ENCODE assay signal across 21 mouse cellular contexts in the genomic region with DNA sequence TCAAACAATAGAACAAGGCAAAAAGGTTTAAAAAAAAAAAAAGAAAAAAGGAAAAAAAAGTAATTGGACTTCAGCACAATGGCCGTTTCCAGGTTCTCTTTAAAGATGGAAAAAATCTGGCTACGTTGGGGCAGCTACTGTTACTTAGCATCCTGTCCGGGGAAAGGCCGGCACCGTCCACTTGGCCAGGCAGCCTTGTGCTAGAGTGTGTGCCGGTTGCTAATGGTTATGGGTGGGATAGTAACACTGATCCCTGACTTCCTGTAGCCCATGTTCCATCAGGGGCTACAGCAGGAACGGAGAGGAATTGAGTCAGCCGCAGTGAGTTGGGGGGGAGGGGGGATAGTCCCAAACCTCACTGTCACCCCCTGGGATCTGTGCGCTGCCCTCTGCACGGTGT.
A peak's percentile ranks its signal among the peaks of the same experiment; 100 is the strongest.
DNase-seq lines count a peak whose midpoint lies in the region; ATAC-seq and TF ChIP-seq lines count a peak whose summit lies in the region.
"Had no signal": no experiment of that assay in that cellular context is flagged by ENCODE, and none has a peak within 500 bp of the region (broad histone marks: within the 10 kb centered on the region; RNA-seq: fewer than 3 reads in every experiment).

No protein-coding gene starts in this region.

- peaks cover 12% of the 10 kb centered on the region for H3K36me3 ChIP-seq in heart, embryonic 10.5 days
- peaks cover 7% of the 10 kb centered on the region for H3K36me3 ChIP-seq in kidney, postnatal 0 days (ENCODE audit: insufficient read depth, low read length)
- H3K36me3 ChIP-seq in intestine, embryonic 16.5 days (ENCODE audit: control insufficient read depth, insufficient read depth, low read length) = 0 out of 2 replicates have a peak, but pooled peaks cover 3% of the 10 kb centered on the region

- no peaks in the 10 kb centered on the region for H3K9me3 ChIP-seq in heart, embryonic 10.5 days
- H3K9me3 ChIP-seq in kidney, postnatal 0 days (replicated peaks; ENCODE audit: low read length) = no peaks in the 10 kb centered on the region
- no peaks in the 10 kb centered on the region for H3K9me3 ChIP-seq in intestine, embryonic 16.5 days (ENCODE audit: control insufficient read depth, low read length)
- H3K9me3 ChIP-seq: forebrain, embryonic 10.5 days; forebrain, embryonic 15.5 days; G1E; hindbrain, embryonic 13.5 days; liver, embryonic 15.5 days had no signal

- peak overlapping the region; percentile 35 for H3K4me2 ChIP-seq in kidney, postnatal 0 days (ENCODE audit: low read length)
- H3K4me2 ChIP-seq in intestine, embryonic 16.5 days (ENCODE audit: low read depth, low read length) = no peak overlapping the region
- H3K4me2 ChIP-seq: forebrain, embryonic 15.5 days; hindbrain, embryonic 13.5 days; liver, embryonic 15.5 days; lung, embryonic 14.5 days had no signal

- intact Hi-C loops in gastrocnemius, adult 2 months (cut with DNase I) = no loop called here
- intact Hi-C loops in gastrocnemius, postnatal 14 days (cut with DNase I; ENCODE audit: low total_unique reads) = no loop called here

- H3K9ac ChIP-seq in kidney, postnatal 0 days (ENCODE audit: low read depth, low read length) = no peak overlapping the region
- no peak overlapping the region for H3K9ac ChIP-seq in intestine, embryonic 16.5 days (ENCODE audit: low read depth, low read length)
- H3K9ac ChIP-seq: forebrain, embryonic 15.5 days; hindbrain, embryonic 13.5 days; liver, embryonic 15.5 days; lung, embryonic 14.5 days had no signal

- H3K27me3 ChIP-seq in heart, embryonic 10.5 days (ENCODE audit: insufficient read depth, poor library complexity, severe bottlenecking) = no peaks in the 10 kb centered on the region
- H3K27me3 ChIP-seq in kidney, postnatal 0 days (ENCODE audit: insufficient read depth, low read length) = no peaks in the 10 kb centered on the region
- no peaks in the 10 kb centered on the region for H3K27me3 ChIP-seq in intestine, embryonic 16.5 days (replicated peaks; ENCODE audit: control insufficient read depth, insufficient read depth, low read length)
- H3K27me3 ChIP-seq: forebrain, embryonic 15.5 days; hindbrain, embryonic 13.5 days; liver, embryonic 15.5 days had no signal

- DNase-seq in gastrocnemius, adult 2 months = no peak
- no peak for DNase-seq in gastrocnemius, postnatal 14 days
- DNase-seq in heart, postnatal 4 days = peak; percentile 24
- DNase-seq in heart, embryonic 10.5 days (ENCODE audit: low spot score) = no peak
- DNase-seq in kidney, postnatal 0 days (ENCODE audit: low spot score) = no peak
- DNase-seq in kidney, postnatal 36 days = no peak
- DNase-seq: adrenal gland, adult 8-10 months; cerebellum, adult 2 months; cerebellum, postnatal 25 days; heart, postnatal 36 days; layer of hippocampus, postnatal 36 days; lung, embryonic 14.5 days; lung, postnatal 14 days; midbrain, embryonic 14.5 days; thymus, postnatal 4 days had no signal

- peak overlapping the region; percentile 59 for H3K4me3 ChIP-seq in gastrocnemius, adult 2 months
- H3K4me3 ChIP-seq in heart, embryonic 10.5 days = no peak overlapping the region
- H3K4me3 ChIP-seq in kidney, postnatal 0 days (replicated peaks; ENCODE audit: low read depth, low read length) = no peak overlapping the region; the same call in 1 of the 2 replicates
- H3K4me3 ChIP-seq in intestine, embryonic 16.5 days (ENCODE audit: low read length) = no peak overlapping the region
- H3K4me3 ChIP-seq: forebrain, embryonic 10.5 days; forebrain, embryonic 15.5 days; hindbrain, embryonic 13.5 days; liver, embryonic 15.5 days had no signal

- peak overlapping the region; percentile 61 for H3K27ac ChIP-seq in gastrocnemius, adult 2 months
- H3K27ac ChIP-seq in heart, embryonic 10.5 days = no peak overlapping the region
- H3K27ac ChIP-seq in kidney, postnatal 0 days = no peak overlapping the region
- peak overlapping the region; percentile 26; the same call in 1 of the 2 replicates for H3K27ac ChIP-seq in intestine, embryonic 16.5 days (ENCODE audit: low read length)
- H3K27ac ChIP-seq: forebrain, embryonic 10.5 days; hindbrain, embryonic 13.5 days; liver, embryonic 15.5 days had no signal

- WGBS in heart, embryonic 10.5 days = 94% methylated on average over 10 of the region's 10 CpGs
- 54% methylated on average over 10 of the region's 10 CpGs for WGBS in kidney, postnatal 0 days
- 85% methylated on average over 10 of the region's 10 CpGs for WGBS in intestine, embryonic 16.5 days

- no peak for TF ChIP-seq CTCF in gastrocnemius, adult 2 months (IDR thresholded peaks at IDR 0.05)
- TF ChIP-seq CTCF in kidney, postnatal 0 days (IDR thresholded peaks at IDR 0.05; ENCODE audit: low read depth) = no peak

- peaks cover 51% of the 10 kb centered on the region for H3K4me1 ChIP-seq in heart, embryonic 10.5 days
- H3K4me1 ChIP-seq in kidney, postnatal 0 days (replicated peaks; ENCODE audit: insufficient read depth, low read length) = peaks cover 23% of the 10 kb centered on the region
- H3K4me1 ChIP-seq in intestine, embryonic 16.5 days (ENCODE audit: control insufficient read depth, insufficient read depth, low read length) = peaks cover 20% of the 10 kb centered on the region
- H3K4me1 ChIP-seq: liver, embryonic 15.5 days had no signal

- ATAC-seq in kidney, postnatal 0 days (replicated peaks; ENCODE audit: low FRiP score, low read depth) = no peak
- no peak for ATAC-seq in intestine, embryonic 16.5 days
- ATAC-seq: forebrain, embryonic 15.5 days had no signal

Comparison
In these comparisons a context has a peak if more than half of its experiments do, and no peak if none do; other contexts are left out.
1. H3K27ac ChIP-seq: peak in gastrocnemius, adult 2 months (single experiment) and intestine, embryonic 16.5 days (single experiment); none in heart, embryonic 10.5 days (single experiment) and kidney, postnatal 0 days (single experiment).